Mouse (Mus musculus): ENCODE measurements around the gene Smarcd3. TPM values are rescaled to one million over a fixed set of nuclear protein-coding genes. Genes with fewer than 3 reads are reported as not detected.

Gene Smarcd3
- polyA plus RNA-seq, 1 experiment from 2014 or later = 76.1 TPM

DNA sequence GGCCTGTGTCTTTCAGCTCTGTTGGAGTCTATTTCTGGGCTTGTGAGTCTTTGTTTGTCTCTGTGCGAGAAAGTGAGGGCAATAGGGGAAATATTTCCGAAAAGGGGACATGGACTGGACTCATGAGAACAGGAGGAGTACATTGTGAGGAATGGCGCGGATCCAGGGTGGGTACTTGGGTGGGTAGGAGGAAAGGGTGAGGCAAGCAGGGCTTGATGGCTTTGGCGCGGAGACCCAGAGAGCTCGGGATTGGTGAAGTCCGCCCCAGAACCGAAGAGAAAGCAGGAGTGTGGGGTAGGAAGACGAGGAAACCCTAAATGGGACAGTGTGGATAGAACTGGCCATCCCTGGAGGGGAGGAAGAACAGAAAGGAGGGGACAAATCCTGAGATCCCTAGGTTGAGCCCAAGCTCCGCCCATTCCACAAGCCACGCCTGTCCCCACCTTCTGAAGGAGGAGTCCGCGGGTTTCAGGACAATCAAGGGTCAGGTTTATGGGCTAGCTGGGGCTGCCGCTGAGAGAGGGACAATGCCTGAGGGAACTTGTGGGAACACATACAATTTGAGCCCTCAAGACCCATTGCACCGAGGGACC, 21.4 kb downstream of the Smarcd3 start:
- peak overlapping the region; percentile 100 for H3K27ac ChIP-seq (ENCODE audit: low read depth, low read length)
- H3K36me3 ChIP-seq (ENCODE audit: control insufficient read depth, insufficient read depth, low read length) = no peaks in the 10 kb centered on the region
- H3K4me1 ChIP-seq (ENCODE audit: control insufficient read depth, insufficient read depth, low read length) = peaks cover 53% of the 10 kb centered on the region
- no peaks in the 10 kb centered on the region for H3K9me3 ChIP-seq (replicated peaks; ENCODE audit: control insufficient read depth, low read length)
- H3K27me3 ChIP-seq (ENCODE audit: control insufficient read depth, insufficient read depth, low read length) = no peaks in the 10 kb centered on the region; the same call in 1 of the 2 replicates
- peak; percentile 40; the same call in 1 of the 2 replicates for ATAC-seq (replicated peaks; ENCODE audit: insufficient number of reproducible peaks, low FRiP score, low TSS enrichment)
- H3K4me3 ChIP-seq (ENCODE audit: low read depth, low read length) = peak overlapping the region; percentile 74
- WGBS (ENCODE audit: insufficient replicate concordance) = 1% methylated on average over 16 of the region's 16 CpGs
- peak overlapping the region; percentile 94 for H3K4me2 ChIP-seq
- peak overlapping the region; percentile 91 for H3K9ac ChIP-seq (ENCODE audit: low read depth, low read length)

DNA sequence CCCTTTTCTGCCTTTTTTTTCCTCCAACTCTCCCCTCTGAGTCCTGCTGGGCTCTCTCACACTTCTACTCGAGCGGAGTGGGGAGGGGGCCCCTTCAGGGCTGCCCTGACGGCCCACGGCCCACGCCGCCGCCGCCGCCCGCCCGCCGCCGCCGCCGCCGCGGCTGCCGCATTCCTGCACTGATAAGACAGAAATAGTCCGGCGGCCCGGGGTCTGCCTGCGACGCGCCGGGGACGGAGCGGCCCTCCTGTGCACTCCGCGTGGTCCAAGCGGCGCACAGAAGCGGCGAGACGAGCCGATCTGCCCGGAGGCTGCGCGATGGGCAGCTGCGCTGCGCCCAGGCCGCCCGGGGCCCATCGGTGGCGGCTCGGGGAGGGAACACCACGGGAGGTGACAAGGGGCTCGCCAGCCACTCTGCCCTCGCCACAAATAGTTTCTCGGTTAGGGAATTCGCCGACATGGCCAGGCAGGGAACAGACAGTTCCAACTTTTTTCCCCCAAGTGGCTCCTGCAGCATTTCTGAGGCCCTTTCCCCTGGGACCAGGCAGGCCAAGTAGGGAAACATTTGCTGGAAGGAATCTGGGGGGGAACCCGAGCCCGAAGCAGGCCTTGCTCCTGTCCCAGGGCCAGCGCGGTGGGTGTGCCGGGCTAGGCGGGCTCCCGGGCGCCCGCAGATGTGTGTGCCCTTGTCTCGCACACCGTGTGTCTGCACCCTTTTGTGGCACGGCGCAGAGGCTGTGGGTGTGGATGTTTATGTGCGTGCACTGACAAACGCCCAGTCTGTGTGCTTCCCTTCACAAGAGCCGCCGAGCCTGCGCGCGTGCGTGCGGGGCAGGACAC, 22.1 kb downstream of the Smarcd3 start:
- Histone ChIP-seq H3K4me3 (ENCODE audit: low read depth, low read length) (peak overlapping the region; percentile 74), H3K27ac (ENCODE audit: low read depth, low read length) (peak overlapping the region; percentile 100), H3K4me1 (ENCODE audit: control insufficient read depth, insufficient read depth, low read length) (peaks cover 54% of the 10 kb centered on the region), H3K27me3 (ENCODE audit: control insufficient read depth, insufficient read depth, low read length) (no peaks in the 10 kb centered on the region; the same call in 1 of the 2 replicates), H3K4me2 (peak overlapping the region; percentile 94), H3K36me3 (ENCODE audit: control insufficient read depth, insufficient read depth, low read length) (no peaks in the 10 kb centered on the region), H3K9ac (ENCODE audit: low read depth, low read length) (peak overlapping the region; percentile 91), H3K9me3 (replicated peaks; ENCODE audit: control insufficient read depth, low read length) (no peaks in the 10 kb centered on the region)
- ATAC-seq (replicated peaks; ENCODE audit: insufficient number of reproducible peaks, low FRiP score, low TSS enrichment) = peak; percentile 46; the same call in 1 of the 2 replicates
- under 1% methylated on average over 73 of the region's 73 CpGs for WGBS (ENCODE audit: insufficient replicate concordance)

DNA sequence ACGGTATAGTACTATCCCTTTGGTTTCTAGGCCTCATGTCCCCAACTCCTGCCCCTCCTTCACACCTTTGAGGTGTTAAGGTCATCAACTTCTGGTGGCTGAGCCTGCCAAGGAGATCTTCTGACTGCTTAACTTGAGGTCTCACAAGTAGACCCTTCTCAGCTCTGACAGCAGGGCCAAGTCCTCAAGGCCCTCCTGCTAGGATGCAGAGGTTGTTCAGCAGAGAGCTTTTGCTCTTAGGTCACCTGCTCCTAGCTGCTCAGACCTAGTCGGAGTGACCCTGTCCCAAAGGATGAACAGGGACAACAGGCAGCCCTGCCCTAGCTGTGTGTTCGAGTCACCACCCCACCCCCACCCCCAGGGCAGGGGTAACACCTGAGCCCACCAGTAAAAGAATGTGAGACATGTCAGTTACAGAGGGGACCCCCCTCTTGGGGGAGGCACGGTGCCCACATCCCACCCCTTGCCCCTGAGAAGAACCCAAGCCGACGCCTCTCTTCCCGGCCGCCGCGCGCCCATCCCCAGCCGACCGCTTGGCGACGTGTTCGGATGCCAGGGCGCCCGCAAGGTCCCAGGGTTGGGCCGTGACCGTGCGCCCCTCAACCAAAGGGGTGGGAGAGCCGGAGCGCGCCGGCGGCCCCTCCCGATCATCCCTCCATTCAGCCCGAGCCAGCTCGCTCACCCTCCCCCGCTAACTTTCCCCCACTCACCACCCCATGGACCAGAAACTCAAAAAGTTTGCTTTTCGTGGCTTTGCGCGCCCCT, 23.0 kb downstream of the Smarcd3 start:
- Histone ChIP-seq H3K27me3 (ENCODE audit: control insufficient read depth, insufficient read depth, low read length) (no peaks in the 10 kb centered on the region; the same call in 1 of the 2 replicates), H3K27ac (ENCODE audit: low read depth, low read length) (peak overlapping the region; percentile 100), H3K4me3 (ENCODE audit: low read depth, low read length) (peak overlapping the region; percentile 74), H3K9ac (ENCODE audit: low read depth, low read length) (peak overlapping the region; percentile 91), H3K9me3 (replicated peaks; ENCODE audit: control insufficient read depth, low read length) (no peaks in the 10 kb centered on the region), H3K4me1 (ENCODE audit: control insufficient read depth, insufficient read depth, low read length) (peaks cover 52% of the 10 kb centered on the region), H3K36me3 (ENCODE audit: control insufficient read depth, insufficient read depth, low read length) (no peaks in the 10 kb centered on the region), H3K4me2 (peak overlapping the region; percentile 94)
- WGBS (ENCODE audit: insufficient replicate concordance) = under 1% methylated on average over 32 of the region's 33 CpGs
- no peak for ATAC-seq (replicated peaks; ENCODE audit: insufficient number of reproducible peaks, low FRiP score, low TSS enrichment)

DNA sequence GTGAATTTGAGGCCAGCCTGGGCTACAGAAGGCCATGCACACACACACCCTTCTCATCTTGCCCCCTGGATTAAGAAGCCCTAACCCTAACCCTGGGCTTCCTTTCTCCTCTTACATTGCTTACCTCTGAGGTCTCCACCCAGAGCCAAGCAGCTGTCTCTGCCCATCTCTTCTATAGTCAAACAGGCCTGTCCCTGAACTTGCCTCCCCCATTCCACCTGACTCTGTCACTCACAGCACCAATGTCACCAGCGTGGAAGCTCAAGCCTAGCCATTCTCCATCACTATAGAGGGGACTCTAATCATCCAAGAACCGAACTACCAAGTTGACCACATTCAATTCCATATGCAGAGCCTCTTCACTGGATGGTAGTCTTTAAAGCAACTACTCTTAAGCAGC, 24.0 kb downstream of the Smarcd3 start:
- H3K4me1 ChIP-seq (ENCODE audit: control insufficient read depth, insufficient read depth, low read length) = peaks cover 46% of the 10 kb centered on the region
- WGBS (ENCODE audit: insufficient replicate concordance) = 51% methylated on average over 2 of the region's 2 CpGs

DNA sequence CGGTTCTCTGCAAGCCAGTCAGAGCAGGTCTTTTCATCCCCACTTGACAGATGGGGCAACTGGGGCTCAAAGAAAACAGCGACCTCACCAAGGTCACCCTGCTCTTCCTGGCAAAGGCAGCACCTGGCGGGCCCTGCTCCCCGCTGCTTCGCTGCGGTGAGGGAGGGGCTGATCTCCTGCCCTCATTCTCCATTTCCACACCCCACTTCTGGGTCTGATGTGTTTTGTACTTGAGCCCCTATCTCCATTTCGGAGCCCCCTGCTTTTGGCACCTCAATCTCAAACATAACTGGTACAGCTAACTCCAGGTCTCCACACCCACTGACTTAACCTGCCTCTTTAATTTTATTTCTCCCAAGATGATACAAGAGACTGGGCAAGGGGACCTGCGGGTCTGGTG, 25.1 kb downstream of the Smarcd3 start:
- Histone ChIP-seq H3K9me3 (replicated peaks; ENCODE audit: control insufficient read depth, low read length) (no peaks in the 10 kb centered on the region), H3K27me3 (ENCODE audit: control insufficient read depth, insufficient read depth, low read length) (no peaks in the 10 kb centered on the region; the same call in 1 of the 2 replicates), H3K4me2 (peak overlapping the region; percentile 69), H3K27ac (ENCODE audit: low read depth, low read length) (0 out of 2 replicates have a peak overlapping the region, but pooled peaks have one; percentile 10), H3K36me3 (ENCODE audit: control insufficient read depth, insufficient read depth, low read length) (peaks cover 14% of the 10 kb centered on the region), H3K4me3 (ENCODE audit: low read depth, low read length) (peak overlapping the region; percentile 43), H3K9ac (ENCODE audit: low read depth, low read length) (peak overlapping the region; percentile 61; the same call in 1 of the 2 replicates), H3K4me1 (ENCODE audit: control insufficient read depth, insufficient read depth, low read length) (peaks cover 43% of the 10 kb centered on the region)
- no peak for ATAC-seq (replicated peaks; ENCODE audit: insufficient number of reproducible peaks, low FRiP score, low TSS enrichment)
- 10% methylated on average over 8 of the region's 8 CpGs for WGBS (ENCODE audit: insufficient replicate concordance)

More for the DNA sequence above, 24.0 kb downstream of the Smarcd3 start:
- Histone ChIP-seq H3K9me3 (replicated peaks; ENCODE audit: control insufficient read depth, low read length) (no peaks in the 10 kb centered on the region), H3K27ac (ENCODE audit: low read depth, low read length) (0 out of 2 replicates have a peak overlapping the region, but pooled peaks have one; percentile 25), H3K36me3 (ENCODE audit: control insufficient read depth, insufficient read depth, low read length) (peaks cover 5% of the 10 kb centered on the region; the same call in 1 of the 2 replicates), H3K4me2 (peak overlapping the region; percentile 94), H3K27me3 (ENCODE audit: control insufficient read depth, insufficient read depth, low read length) (no peaks in the 10 kb centered on the region; the same call in 1 of the 2 replicates), H3K4me3 (ENCODE audit: low read depth, low read length) (peak overlapping the region; percentile 74), H3K9ac (ENCODE audit: low read depth, low read length) (peak overlapping the region; percentile 91; the same call in 1 of the 2 replicates)
- no peak for ATAC-seq (replicated peaks; ENCODE audit: insufficient number of reproducible peaks, low FRiP score, low TSS enrichment)

DNA sequence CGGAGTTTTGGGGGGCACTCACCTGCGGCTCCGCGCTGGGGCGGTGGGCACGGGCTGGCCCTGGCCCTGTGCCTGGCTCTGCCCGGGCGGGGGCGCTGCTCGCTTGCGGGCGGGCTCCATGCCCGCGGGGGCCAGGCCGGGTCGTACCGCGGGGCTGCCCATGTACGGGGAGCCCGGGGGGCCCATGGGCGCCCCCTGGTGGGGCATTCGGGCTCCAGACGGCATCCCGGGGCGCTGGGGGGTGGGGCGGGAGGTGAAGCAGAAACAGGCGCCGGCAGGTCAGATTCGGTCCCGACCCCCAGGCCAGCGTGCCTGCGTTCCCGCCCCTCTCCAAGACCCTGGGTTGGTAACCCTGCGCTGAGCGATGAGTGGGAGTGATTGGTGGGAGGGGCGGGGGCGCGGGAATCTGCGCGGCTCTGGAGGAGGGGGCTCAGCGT, 25.6 kb downstream of the Smarcd3 start:
- H3K36me3 ChIP-seq (ENCODE audit: control insufficient read depth, insufficient read depth, low read length) = peaks cover 16% of the 10 kb centered on the region
- peak; percentile 12; the same call in 1 of the 2 replicates for ATAC-seq (replicated peaks; ENCODE audit: insufficient number of reproducible peaks, low FRiP score, low TSS enrichment)
- peak overlapping the region; percentile 43 for H3K4me3 ChIP-seq (ENCODE audit: low read depth, low read length)
- H3K4me2 ChIP-seq = peak overlapping the region; percentile 69
- peak overlapping the region; percentile 61 for H3K9ac ChIP-seq (ENCODE audit: low read depth, low read length)
- H3K27ac ChIP-seq (ENCODE audit: low read depth, low read length) = peak overlapping the region; percentile 10; the same call in 1 of the 2 replicates
- no peaks in the 10 kb centered on the region; the same call in 1 of the 2 replicates for H3K27me3 ChIP-seq (ENCODE audit: control insufficient read depth, insufficient read depth, low read length)
- no peaks in the 10 kb centered on the region for H3K9me3 ChIP-seq (replicated peaks; ENCODE audit: control insufficient read depth, low read length)
- H3K4me1 ChIP-seq (ENCODE audit: control insufficient read depth, insufficient read depth, low read length) = peaks cover 37% of the 10 kb centered on the region
- under 1% methylated on average over 41 of the region's 41 CpGs for WGBS (ENCODE audit: insufficient replicate concordance)

DNA sequence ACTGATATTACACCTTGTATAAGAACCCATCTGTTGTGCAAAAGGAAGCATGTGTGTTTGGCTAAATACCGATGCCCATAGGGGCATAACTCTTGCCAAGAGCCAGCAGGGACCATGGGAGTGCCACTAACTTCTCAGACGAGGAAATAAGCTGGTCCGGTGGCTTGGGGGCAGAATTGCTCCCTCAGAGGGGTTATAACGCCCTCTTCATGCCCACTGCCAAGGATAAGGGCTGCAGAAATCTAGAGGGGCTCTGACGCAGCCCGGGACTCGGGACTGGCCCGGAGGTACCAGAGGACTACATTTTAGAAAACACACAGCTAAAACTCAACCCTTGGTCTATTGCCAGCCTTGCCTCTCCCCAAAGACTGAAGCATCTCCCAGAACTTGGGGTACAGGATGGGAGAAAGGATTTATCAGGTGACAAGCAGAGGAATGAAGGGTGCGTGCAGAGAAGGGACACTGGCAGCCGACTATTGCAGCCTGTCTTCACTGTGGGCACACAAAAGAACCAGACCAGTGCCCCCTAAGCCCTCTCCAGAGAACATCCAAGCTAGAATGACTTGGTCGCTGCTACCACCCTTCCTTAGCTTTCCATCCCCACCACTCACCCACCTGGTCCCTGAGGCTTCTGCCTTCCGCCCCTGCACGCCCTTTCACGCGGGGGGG, 26.2 kb downstream of the Smarcd3 start:
- 30% methylated on average over 15 of the region's 15 CpGs for WGBS (ENCODE audit: insufficient replicate concordance)
- H3K36me3 ChIP-seq (ENCODE audit: control insufficient read depth, insufficient read depth, low read length) = peaks cover 21% of the 10 kb centered on the region
- ATAC-seq (replicated peaks; ENCODE audit: insufficient number of reproducible peaks, low FRiP score, low TSS enrichment) = no peak
- peak overlapping the region; percentile 43 for H3K4me3 ChIP-seq (ENCODE audit: low read depth, low read length)
- H3K9ac ChIP-seq (ENCODE audit: low read depth, low read length) = peak overlapping the region; percentile 61
- H3K9me3 ChIP-seq (replicated peaks; ENCODE audit: control insufficient read depth, low read length) = no peaks in the 10 kb centered on the region
- peaks cover 33% of the 10 kb centered on the region for H3K4me1 ChIP-seq (ENCODE audit: control insufficient read depth, insufficient read depth, low read length)
- H3K27me3 ChIP-seq (ENCODE audit: control insufficient read depth, insufficient read depth, low read length) = no peaks in the 10 kb centered on the region; the same call in 1 of the 2 replicates
- peak overlapping the region; percentile 1; the same call in 1 of the 2 replicates for H3K27ac ChIP-seq (ENCODE audit: low read depth, low read length)
- peak overlapping the region; percentile 69 for H3K4me2 ChIP-seq

Measured in heart, embryonic 11.5 days (tissue).